Mouse (Mus musculus) neural tube, embryonic 13.5 days (tissue): ENCODE results near the gene Ezr. TPM values are rescaled to one million over a fixed set of nuclear protein-coding genes. Genes with fewer than 3 reads are reported as not detected.
"Not testable (repeated sequence)": the region's sequence is repeated elsewhere in the genome, so short reads cannot be mapped to it uniquely, and the experiment has no call there.

Experiments used
- ATAC-seq: fragments of 200-750 bp; cut with Nextera tagmentation; 2 replicates; pipeline ENCODE4 v1.8.0; 2017; ENCODE audit warnings: low read depth, mild to moderate bottlenecking, moderate TSS enrichment, moderate library complexity
- H3K27ac ChIP-seq: fragments of 300-500 bp; sonication (generic); replicated peaks from 2 replicates; pipeline ENCODE4 v1.5.1; 2015; ENCODE audit warnings: moderate library complexity, mild to moderate bottlenecking, inconsistent platforms
- H3K27me3 ChIP-seq: fragments of 300-500 bp; sonication (generic); 2 replicates; pipeline ENCODE4 v1.6.1; 2015; ENCODE audit warnings: mild to moderate bottlenecking, inconsistent platforms
- H3K36me3 ChIP-seq: fragments of 300-500 bp; sonication (generic); 2 replicates; pipeline ENCODE4 v1.6.1; 2015; ENCODE audit warnings: mild to moderate bottlenecking, inconsistent platforms
- H3K4me1 ChIP-seq: fragments of 300-500 bp; sonication (generic); replicated peaks from 2 replicates; pipeline ENCODE4 v1.6.1; 2015; ENCODE audit warnings: inconsistent platforms
- H3K4me2 ChIP-seq: fragments of 300-500 bp; sonication (generic); 2 replicates; pipeline ENCODE4 v1.6.1; 2015; ENCODE audit warnings: inconsistent platforms, mild to moderate bottlenecking, moderate library complexity
- H3K4me3 ChIP-seq: fragments of 300-500 bp; sonication (generic); 2 replicates; pipeline ENCODE4 v1.5.1; 2015; ENCODE audit warnings: mild to moderate bottlenecking, inconsistent platforms
- H3K9ac ChIP-seq: fragments of 300-500 bp; sonication (generic); 2 replicates; pipeline ENCODE4 v1.6.1; 2015; ENCODE audit warnings: moderate library complexity, mild to moderate bottlenecking, inconsistent platforms
- H3K9me3 ChIP-seq: fragments of 300-500 bp; sonication (generic); 2 replicates; pipeline ENCODE4 v1.6.1; 2016; ENCODE audit warnings: inconsistent platforms
- WGBS: fragments of 180-500 bp; shearing (Covaris S2); methylation state at CpG from one replicate; pipeline ENCODE4 v1.1.7; 2015; 5-methylcytosine and 5-hydroxymethylcytosine counted together
- polyA plus RNA-seq: library from polyadenylated mRNA; unstranded; fragments of >200 nt; fragmentation: Nextera tagmentation; extraction: Ambion mirVana; gene quantifications from 2 replicates; pipeline ENCODE4 v1.2.1, GENCODE M21; 2015

The Ezr gene
- polyA plus RNA-seq, 1 experiment from 2014 or later, result 58.5 TPM

DNA sequence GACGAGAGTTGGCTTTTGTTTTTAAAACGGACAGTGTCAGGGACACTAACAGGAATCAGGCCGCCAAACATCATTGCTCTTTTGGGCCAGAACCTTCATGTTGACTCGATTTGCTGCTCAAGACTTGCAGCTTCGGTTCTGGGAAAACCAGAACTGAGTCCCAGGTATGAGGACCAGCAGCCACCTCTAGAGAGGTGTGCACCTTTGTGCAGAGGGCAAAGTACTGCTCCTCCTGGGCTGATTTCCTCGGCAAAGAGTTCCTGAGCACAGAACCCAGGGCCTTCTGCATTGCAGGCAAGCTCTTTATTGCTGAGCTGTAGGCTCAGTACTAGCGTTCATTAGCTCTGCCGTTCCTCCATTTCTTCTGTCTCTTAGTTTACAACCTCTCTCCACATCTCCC, 68.6 kb downstream of the Ezr start:
- not testable (repeated sequence) for H3K4me2 ChIP-seq, H3K27ac ChIP-seq, H3K27me3 ChIP-seq, H3K4me1 ChIP-seq, H3K4me3 ChIP-seq, H3K36me3 ChIP-seq, ATAC-seq, H3K9ac ChIP-seq, H3K9me3 ChIP-seq
- WGBS, result 73% methylated on average over 8 of the region's 8 CpGs

DNA sequence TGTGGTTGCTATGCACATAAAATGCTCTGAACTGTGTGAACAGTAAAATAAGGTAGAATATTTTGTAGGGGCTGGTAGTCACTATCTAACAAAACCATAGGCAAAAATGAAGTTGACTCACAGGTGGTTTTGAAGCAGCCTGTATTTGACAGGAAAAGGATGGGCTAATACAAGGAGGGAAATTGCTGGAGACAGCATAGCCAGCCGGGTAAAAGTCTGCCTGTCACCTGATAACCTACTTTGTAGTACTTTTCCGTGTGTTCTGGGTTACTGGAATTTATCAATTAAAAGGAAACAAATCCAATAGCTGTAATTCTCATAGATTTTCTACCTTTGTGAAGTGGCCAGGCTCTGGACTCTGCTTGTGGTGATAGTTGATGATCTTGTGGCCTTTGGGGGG, 69.1 kb downstream of the Ezr start:
- not testable (repeated sequence) for H3K36me3 ChIP-seq, H3K9me3 ChIP-seq, H3K27me3 ChIP-seq, H3K4me1 ChIP-seq, ATAC-seq, H3K4me3 ChIP-seq, H3K4me2 ChIP-seq, H3K9ac ChIP-seq, H3K27ac ChIP-seq
- 93% methylated on average over 2 of the region's 2 CpGs for WGBS

DNA sequence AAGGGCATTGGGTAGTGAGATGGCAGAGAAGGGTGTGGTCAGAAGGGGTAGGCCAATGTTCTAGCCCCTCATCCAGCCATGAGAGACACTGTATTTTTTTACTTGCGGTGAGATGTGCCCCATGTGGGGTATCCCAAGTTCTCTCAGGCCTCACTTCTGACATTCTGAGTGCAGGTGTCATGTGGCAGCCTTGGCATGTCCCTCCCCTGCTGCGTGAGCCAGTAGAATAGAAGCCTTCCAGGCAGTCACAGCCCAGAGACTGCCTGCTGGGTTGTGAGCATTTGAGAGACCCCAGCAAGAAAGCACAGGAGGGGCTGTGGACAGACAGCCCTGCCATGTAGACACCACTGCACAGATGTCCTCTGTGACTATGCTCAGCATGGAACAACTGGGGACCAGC, 74.4 kb downstream of the Ezr start:
- H3K4me2 ChIP-seq, H3K27me3 ChIP-seq, H3K9me3 ChIP-seq, H3K9ac ChIP-seq, ATAC-seq, H3K4me1 ChIP-seq, H3K4me3 ChIP-seq, H3K27ac ChIP-seq, H3K36me3 ChIP-seq: not testable (repeated sequence)
- 76% methylated on average over 2 of the region's 2 CpGs for WGBS

DNA sequence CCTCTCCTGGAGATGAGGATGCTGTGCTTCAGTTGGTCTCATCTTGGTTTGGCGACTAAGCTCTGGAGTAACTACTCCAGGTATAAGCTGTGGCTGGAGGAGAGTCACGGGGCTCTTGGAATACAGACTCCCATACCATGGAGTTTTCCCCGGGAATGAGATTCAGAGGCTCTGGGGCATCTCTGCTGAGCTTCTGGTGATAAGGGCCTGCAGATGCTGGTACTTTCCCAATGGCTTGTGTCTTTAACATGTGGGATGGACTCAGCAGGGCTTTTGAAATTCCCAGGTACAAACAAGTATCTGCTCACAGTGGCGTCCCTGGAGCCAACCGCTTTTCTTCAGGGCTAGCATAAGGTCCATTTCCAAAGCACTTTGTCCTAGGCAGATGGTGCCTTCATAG, 75.2 kb downstream of the Ezr start:
- not testable (repeated sequence) for H3K4me1 ChIP-seq, H3K4me3 ChIP-seq, H3K27ac ChIP-seq, H3K36me3 ChIP-seq, H3K4me2 ChIP-seq, H3K9ac ChIP-seq, ATAC-seq, H3K27me3 ChIP-seq, H3K9me3 ChIP-seq
- WGBS, result 89% methylated on average over 5 of the region's 5 CpGs

DNA sequence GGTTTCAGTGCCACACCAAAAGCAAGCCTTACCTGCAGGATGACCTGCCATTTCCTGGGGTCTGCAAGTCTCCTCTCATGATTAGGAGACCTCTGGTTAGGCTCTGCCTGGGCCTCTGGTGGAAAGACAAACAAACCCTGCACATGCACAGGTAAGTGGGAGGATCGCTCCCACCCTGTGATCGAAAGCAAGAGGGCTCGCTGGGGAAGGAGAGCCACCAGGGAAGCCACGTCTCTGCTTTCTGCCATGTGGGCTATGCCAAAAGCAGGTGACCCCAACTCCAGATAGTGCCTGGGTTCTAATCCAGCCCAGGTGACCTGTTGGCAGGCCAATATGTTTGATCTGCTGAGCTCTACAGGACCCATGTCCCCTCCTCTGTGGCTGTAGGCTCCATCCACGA, 76.1 kb downstream of the Ezr start:
- H3K4me3 ChIP-seq, H3K9ac ChIP-seq, H3K27ac ChIP-seq, ATAC-seq, H3K9me3 ChIP-seq, H3K27me3 ChIP-seq, H3K4me1 ChIP-seq, H3K36me3 ChIP-seq, H3K4me2 ChIP-seq: not testable (repeated sequence)
- 89% methylated on average over 5 of the region's 5 CpGs for WGBS

DNA sequence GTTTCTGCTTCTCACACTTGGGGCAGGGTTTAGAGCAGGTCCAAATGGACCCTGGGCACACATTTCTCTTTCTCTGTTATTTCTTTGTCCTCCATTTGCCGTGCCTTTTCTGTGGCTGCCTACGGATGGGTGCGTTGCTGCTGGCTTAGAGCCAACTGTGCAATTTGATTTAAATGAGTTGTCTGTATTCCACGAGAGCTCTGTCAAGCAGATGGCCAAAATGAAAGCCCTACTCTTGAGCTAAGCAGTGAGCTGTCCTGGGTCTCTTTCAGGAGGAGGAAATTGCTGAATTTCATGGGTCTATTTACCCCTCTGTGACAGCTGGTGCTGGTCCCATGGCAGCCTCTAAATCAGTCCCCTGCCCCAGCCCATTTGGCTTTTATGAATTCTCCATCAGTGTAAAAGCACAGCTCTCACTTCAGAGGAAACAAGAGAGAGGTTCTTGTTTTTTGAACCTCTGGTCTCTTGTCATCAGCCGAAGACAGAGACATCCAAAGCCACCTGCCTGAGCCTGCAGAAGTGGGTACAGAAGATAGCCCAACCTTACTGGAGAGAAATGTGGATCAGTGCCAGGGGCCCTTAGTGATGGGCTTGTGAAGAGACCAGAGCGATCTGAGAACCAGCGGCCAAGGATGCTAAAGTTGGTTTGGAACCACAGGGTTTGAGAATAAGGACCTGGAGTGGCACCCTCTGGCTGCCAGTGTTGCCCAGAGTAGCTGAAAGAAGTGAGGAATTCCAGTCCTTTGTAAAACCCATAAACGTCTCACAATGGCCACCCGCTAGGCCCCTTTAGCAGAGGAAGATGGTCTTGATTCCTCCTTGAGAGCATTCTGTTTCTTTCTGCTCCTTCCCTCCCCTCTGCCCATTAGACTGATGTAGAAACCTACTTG, 79.0 kb downstream of the Ezr start:
- not testable (repeated sequence) for H3K9ac ChIP-seq, H3K27me3 ChIP-seq, H3K4me1 ChIP-seq, H3K9me3 ChIP-seq, H3K4me2 ChIP-seq, H3K36me3 ChIP-seq, H3K4me3 ChIP-seq
- peak overlapping the region; percentile 46; the same call in 1 of the 2 replicates for H3K27ac ChIP-seq
- peak; percentile 92 for ATAC-seq
- WGBS, result 25% methylated on average over 7 of the region's 9 CpGs

DNA sequence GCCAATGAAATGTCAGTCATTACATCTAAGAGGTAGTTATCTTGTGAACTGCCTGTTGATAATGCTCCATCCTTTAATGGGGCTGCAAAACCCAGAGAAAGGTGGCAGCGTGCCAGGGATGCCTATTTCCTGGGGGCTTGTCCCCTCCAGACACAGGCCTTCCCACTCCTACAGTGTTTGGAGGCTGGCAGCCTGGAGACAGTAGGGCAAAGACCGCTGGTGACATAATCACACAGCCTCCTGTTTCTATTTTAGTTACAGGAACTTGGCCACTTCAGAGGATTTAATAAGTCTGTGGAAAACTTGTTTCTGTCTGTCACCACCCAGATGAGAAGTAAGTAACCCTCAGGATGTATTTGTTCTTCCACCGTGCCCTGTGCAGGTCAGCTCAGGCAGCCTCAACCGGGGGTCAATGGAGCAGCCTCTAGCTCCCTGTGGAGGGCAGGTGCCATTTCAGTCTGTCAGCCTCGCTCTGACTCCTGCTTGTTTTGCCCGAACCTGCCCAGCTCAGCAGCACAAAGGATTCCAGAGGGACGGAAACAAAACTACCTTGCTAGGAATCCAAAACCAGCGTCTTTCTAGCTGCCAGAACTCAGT, 79.9 kb downstream of the Ezr start:
- H3K27ac ChIP-seq, result not testable (repeated sequence)

DNA sequence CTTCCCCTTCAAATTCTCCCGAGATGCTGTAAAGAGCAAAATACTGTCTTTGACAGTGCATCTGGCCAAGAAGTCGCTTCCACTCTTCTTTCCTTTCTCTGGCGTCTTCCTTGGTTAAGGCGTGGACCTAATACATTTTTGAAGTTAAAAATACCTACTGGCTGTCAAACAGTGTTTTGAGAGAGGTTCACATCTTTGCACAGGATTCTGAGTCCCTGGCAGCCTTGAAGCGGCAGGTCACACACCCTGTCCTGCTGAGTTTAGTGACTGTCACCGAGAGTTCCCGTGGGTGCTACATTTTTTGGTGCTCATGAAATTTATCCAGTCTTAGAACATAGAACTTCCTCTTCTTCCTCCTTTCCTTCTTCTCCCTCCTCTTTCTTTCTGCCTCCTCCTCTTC, 82.5 kb downstream of the Ezr start:
- not testable (repeated sequence) for H3K4me2 ChIP-seq, H3K27me3 ChIP-seq, H3K9me3 ChIP-seq, H3K4me1 ChIP-seq, H3K27ac ChIP-seq, H3K4me3 ChIP-seq, H3K9ac ChIP-seq, ATAC-seq, H3K36me3 ChIP-seq
- 80% methylated on average over 4 of the region's 7 CpGs for WGBS

More for the DNA sequence above, 79.9 kb downstream of the Ezr start:
- peak; percentile 49 for ATAC-seq
- not testable (repeated sequence) for H3K4me2 ChIP-seq, H3K4me3 ChIP-seq, H3K9me3 ChIP-seq, H3K36me3 ChIP-seq, H3K27me3 ChIP-seq, H3K9ac ChIP-seq, H3K4me1 ChIP-seq
- 20% methylated on average over 2 of the region's 8 CpGs for WGBS

DNA sequence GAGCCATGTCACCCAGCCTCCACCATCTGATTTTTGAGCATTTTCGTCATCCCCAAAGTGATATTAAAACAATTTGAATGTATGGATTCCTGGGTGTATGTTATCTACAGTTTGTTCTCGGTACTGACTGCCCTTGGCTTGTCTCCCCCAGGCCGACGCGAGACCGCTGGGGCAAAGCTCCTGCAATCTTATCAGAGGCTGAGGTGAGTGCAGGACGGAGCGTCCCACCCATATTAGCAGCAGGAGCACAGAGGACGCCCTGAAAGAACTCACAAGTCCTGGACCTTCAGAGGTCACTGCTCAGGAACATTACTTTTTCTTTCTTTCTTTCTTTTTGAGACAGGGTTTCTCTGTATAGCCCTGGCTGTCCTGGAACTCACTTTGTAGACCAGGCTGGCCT, 83.1 kb downstream of the Ezr start:
- not testable (repeated sequence) for H3K36me3 ChIP-seq, H3K27ac ChIP-seq, H3K4me1 ChIP-seq, H3K27me3 ChIP-seq, H3K4me3 ChIP-seq, H3K4me2 ChIP-seq, H3K9me3 ChIP-seq, H3K9ac ChIP-seq, ATAC-seq
- 97% methylated on average over 9 of the region's 9 CpGs for WGBS

DNA sequence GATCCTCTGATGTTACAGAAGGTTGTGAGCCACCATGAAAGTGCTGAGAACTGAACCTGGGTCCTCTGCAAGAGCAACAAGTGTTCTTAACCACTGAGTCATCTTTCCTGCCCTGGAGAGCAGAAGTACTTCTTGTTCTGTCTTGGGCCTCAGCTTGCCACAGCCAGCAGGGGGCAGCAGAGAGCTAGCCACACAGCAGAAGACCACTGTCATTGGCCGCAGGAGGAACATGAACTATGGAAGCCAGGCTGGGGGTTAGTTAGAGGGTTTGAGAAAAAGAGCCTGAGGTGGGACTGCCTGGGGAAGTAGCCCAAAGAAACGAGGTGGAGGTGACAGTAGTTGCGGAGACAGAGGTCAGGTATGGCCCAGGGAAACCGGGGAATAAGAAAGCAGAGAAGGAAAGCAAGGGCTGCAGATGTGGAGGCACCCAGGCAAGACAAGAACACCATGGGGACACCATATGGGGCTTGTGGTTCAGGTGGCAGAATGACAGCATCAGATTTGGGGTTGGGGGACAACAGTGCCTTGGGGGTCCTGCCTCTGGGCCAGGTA, 85.3 kb downstream of the Ezr start:
- H3K9me3 ChIP-seq, H3K9ac ChIP-seq, H3K4me3 ChIP-seq, H3K36me3 ChIP-seq, H3K27me3 ChIP-seq, H3K27ac ChIP-seq, H3K4me1 ChIP-seq, H3K4me2 ChIP-seq: not testable (repeated sequence)
- 32% methylated on average over 3 of the region's 4 CpGs for WGBS
- peak; percentile 74 for ATAC-seq

DNA sequence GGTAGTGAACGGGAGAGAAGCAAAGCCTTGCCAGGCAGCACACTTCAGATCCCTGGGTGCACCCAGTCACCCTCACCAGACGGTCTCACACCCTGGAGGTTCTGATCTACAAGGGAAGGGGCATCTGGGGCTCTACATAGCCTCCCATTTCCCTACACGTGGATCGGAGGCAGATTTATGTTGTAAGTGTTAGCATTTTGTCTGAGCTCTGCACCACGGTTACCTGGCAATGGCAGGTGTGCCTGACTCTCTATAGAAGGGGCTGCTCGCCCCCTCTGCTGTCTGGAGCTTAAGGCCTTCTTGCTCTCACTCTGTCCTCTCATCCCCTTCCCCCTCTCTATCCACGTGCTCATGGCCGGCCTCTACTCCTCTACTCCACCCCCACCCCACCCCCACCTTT, 86.1 kb downstream of the Ezr start:
- not testable (repeated sequence) for H3K9me3 ChIP-seq, H3K27me3 ChIP-seq, H3K4me2 ChIP-seq, H3K9ac ChIP-seq, H3K36me3 ChIP-seq, H3K27ac ChIP-seq, H3K4me3 ChIP-seq, ATAC-seq, H3K4me1 ChIP-seq
- WGBS, result 61% methylated on average over 8 of the region's 8 CpGs

DNA sequence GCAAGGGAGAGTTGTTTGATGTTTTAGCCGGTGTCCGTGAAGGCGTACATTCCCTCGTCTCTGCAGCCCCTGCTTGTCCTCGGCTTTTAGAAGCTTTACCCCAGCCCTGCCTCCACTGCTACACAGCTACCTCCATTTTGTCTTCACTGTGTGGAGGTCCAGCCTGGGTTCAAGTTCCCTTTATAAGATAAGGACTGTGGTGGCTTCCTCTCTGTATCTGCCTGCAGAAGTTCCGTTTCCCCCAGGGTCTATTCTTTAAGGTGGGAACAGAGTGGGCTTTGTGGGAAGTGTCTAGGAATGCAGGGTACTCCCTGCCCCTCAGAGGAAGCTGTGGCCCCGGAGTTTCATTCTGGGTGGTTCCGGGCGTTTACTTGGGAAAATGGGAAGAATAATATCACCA, 86.9 kb downstream of the Ezr start:
- ATAC-seq, H3K36me3 ChIP-seq, H3K4me1 ChIP-seq, H3K4me2 ChIP-seq, H3K9ac ChIP-seq, H3K27me3 ChIP-seq, H3K4me3 ChIP-seq, H3K27ac ChIP-seq, H3K9me3 ChIP-seq: not testable (repeated sequence)
- WGBS, result 79% methylated on average over 9 of the region's 9 CpGs

DNA sequence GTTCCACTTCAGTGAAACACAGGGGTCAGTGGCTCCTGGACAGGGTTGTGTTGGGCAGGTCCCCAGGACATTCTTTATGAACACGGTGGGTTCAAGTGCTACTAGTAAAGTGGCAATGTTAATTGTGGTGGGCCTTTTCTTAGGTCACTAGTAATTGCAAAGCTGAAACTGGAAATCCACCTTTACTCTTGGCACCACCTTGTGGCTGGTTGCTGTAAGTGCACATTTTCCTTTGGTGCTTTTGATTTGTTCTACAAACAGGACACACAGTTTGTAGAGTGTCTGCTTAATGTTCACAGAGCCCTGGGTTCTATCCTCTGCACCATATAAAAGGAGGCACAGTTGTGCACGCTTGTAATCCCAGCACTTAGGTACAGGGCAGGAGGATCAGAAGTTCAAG, 91.0 kb downstream of the Ezr start:
- not testable (repeated sequence) for ATAC-seq, H3K4me3 ChIP-seq, H3K27ac ChIP-seq, H3K27me3 ChIP-seq, H3K9ac ChIP-seq, H3K4me2 ChIP-seq, H3K9me3 ChIP-seq, H3K4me1 ChIP-seq, H3K36me3 ChIP-seq
- WGBS, result 12% methylated on average over 2 of the region's 2 CpGs
